Mouse (Mus musculus) monocyte, adult 5-6 weeks (primary cell): ENCODE data around the gene Map6. TPM values are rescaled to one million over a fixed set of nuclear protein-coding genes. Genes with fewer than 3 reads are reported as not detected.

Experiments
- ATAC-seq: fragments of 153-309, 156-312 bp; replicated peaks from 2 replicates; pipeline ENCODE4 v1.8.0; 2017; ENCODE audit warnings: mild to moderate bottlenecking; ENCODE audit not compliant: low TSS enrichment, insufficient number of reproducible peaks, severe bottlenecking, poor library complexity, low FRiP score
- total RNA-seq: library from RNA; stranded (forward); fragments of 200-1000, 200-491, 200-594 nt; gene quantifications from 3 replicates; pipeline ENCODE4 v1.2.3, GENCODE M21; 2017

The Map6 gene
- total RNA-seq, 1 experiment from 2014 or later = not detected

- ATAC-seq = no peak
These were observed 12.2 kb upstream of the Map6 start for GRCm38 (mm10) chr7:99255006-99255405.

- ATAC-seq = no peak
These were observed 5.3 kb upstream of the Map6 start for GRCm38 (mm10) chr7:99261900-99262299.

- peak; percentile 55 for ATAC-seq
These were observed 3.7 kb upstream of the Map6 start for GRCm38 (mm10) chr7:99263509-99263908.

GRCm38 (mm10) chr7:99264597-99264996 is 2.6 kb upstream of the Map6 start:
- no peak for ATAC-seq

GRCm38 (mm10) chr7:99267897-99268505 is 754 bp downstream of the Map6 start:
- no peak for ATAC-seq

GRCm38 (mm10) chr7:99268506-99268900 is 1.3 kb downstream of the Map6 start:
- no peak for ATAC-seq

GRCm38 (mm10) chr7:99268951-99269945 is 2.0 kb downstream of the Map6 start:
- ATAC-seq = no peak

GRCm38 (mm10) chr7:99271630-99272029 is 4.4 kb downstream of the Map6 start:
- no peak for ATAC-seq

- no peak for ATAC-seq
These were observed 7.9 kb downstream of the Map6 start for GRCm38 (mm10) chr7:99275131-99275530.

GRCm38 (mm10) chr7:99276679-99277078 is 9.4 kb downstream of the Map6 start:
- ATAC-seq = no peak

- no peak for ATAC-seq
These were observed 11.1 kb downstream of the Map6 start for GRCm38 (mm10) chr7:99278309-99278708.

GRCm38 (mm10) chr7:99279586-99279985 is 12.3 kb downstream of the Map6 start:
- ATAC-seq = no peak

- ATAC-seq = no peak
These were observed 20.0 kb downstream of the Map6 start for GRCm38 (mm10) chr7:99287287-99287686.

GRCm38 (mm10) chr7:99290008-99290407 is 22.8 kb downstream of the Map6 start:
- no peak for ATAC-seq

GRCm38 (mm10) chr7:99290925-99291324 is 23.7 kb downstream of the Map6 start:
- no peak for ATAC-seq

GRCm38 (mm10) chr7:99294198-99294780 is 27.0 kb downstream of the Map6 start:
- ATAC-seq = no peak

- no peak for ATAC-seq
These were observed 27.9 kb downstream of the Map6 start for GRCm38 (mm10) chr7:99295104-99295503.

- no peak for ATAC-seq
These were observed 33.5 kb downstream of the Map6 start for GRCm38 (mm10) chr7:99300650-99301175.

GRCm38 (mm10) chr7:99304029-99304428 is 36.8 kb downstream of the Map6 start:
- ATAC-seq = no peak
